9 mouse cellular contexts compared by ENCODE assay signal in genomic region chr4:111597249-111597661, GRCm38 (mm10).
DNase-seq lines count a peak whose midpoint lies in the region; ATAC-seq lines count a peak whose summit lies in the region.
"Had no signal": no experiment of that assay in that cellular context is flagged by ENCODE, and none has a peak within 500 bp of the region (broad histone marks: within the 10 kb centered on the region; RNA-seq: fewer than 3 reads in every experiment).

No protein-coding gene starts in this region.

- H3K4me2 ChIP-seq in hindbrain, embryonic 12.5 days (replicated peaks), result no peak overlapping the region
- H3K4me2 ChIP-seq in lung, embryonic 15.5 days, result no peak overlapping the region
- H3K4me2 ChIP-seq: embryonic facial prominence, embryonic 12.5 days had no signal

- H3K4me1 ChIP-seq in hindbrain, embryonic 12.5 days, result no peaks in the 10 kb centered on the region
- H3K4me1 ChIP-seq in hindbrain, embryonic 10.5 days (replicated peaks), result no peaks in the 10 kb centered on the region
- peaks cover 6% of the 10 kb centered on the region; the same call in 1 of the 2 replicates for H3K4me1 ChIP-seq in lung, embryonic 15.5 days
- H3K4me1 ChIP-seq: embryonic facial prominence, embryonic 12.5 days had no signal

- peak; percentile 74 for ATAC-seq in hindbrain, embryonic 12.5 days (ENCODE audit: low FRiP score)
- 0 out of 2 replicates have a peak, but pooled peaks have one; percentile 52 for ATAC-seq in lung, embryonic 15.5 days (ENCODE audit: borderline replicate concordance, extremely low read depth, low FRiP score, low TSS enrichment)

- intact Hi-C loops in heart, postnatal 10 days (cut with DNase I), result no loop called here

- H3K9me3 ChIP-seq in hindbrain, embryonic 12.5 days (replicated peaks), result no peaks in the 10 kb centered on the region
- H3K9me3 ChIP-seq in hindbrain, embryonic 10.5 days, result no peaks in the 10 kb centered on the region
- no peaks in the 10 kb centered on the region for H3K9me3 ChIP-seq in lung, embryonic 15.5 days
- H3K9me3 ChIP-seq: embryonic facial prominence, embryonic 12.5 days had no signal

- H3K27ac ChIP-seq in hindbrain, embryonic 12.5 days, result no peak overlapping the region
- no peak overlapping the region for H3K27ac ChIP-seq in hindbrain, embryonic 10.5 days
- H3K27ac ChIP-seq in lung, embryonic 15.5 days, result 0 out of 2 replicates have a peak overlapping the region, but pooled peaks have one; percentile 24
- H3K27ac ChIP-seq: embryonic facial prominence, embryonic 12.5 days had no signal

- no peak overlapping the region for H3K4me3 ChIP-seq in hindbrain, embryonic 12.5 days
- H3K4me3 ChIP-seq in hindbrain, embryonic 10.5 days, result no peak overlapping the region
- H3K4me3 ChIP-seq in lung, embryonic 15.5 days, result no peak overlapping the region
- H3K4me3 ChIP-seq: embryonic facial prominence, embryonic 12.5 days had no signal

- no peak overlapping the region for H3K9ac ChIP-seq in hindbrain, embryonic 12.5 days
- no peak overlapping the region for H3K9ac ChIP-seq in lung, embryonic 15.5 days
- H3K9ac ChIP-seq: embryonic facial prominence, embryonic 12.5 days had no signal

- H3K27me3 ChIP-seq in hindbrain, embryonic 12.5 days, result no peaks in the 10 kb centered on the region
- H3K27me3 ChIP-seq in hindbrain, embryonic 10.5 days (ENCODE audit: insufficient read depth, poor library complexity, severe bottlenecking), result no peaks in the 10 kb centered on the region
- no peaks in the 10 kb centered on the region for H3K27me3 ChIP-seq in lung, embryonic 15.5 days
- H3K27me3 ChIP-seq: embryonic facial prominence, embryonic 12.5 days had no signal

- DNase-seq in hindbrain, embryonic 10.5 days (ENCODE audit: low spot score), result no peak
- peak; percentile 67 for DNase-seq in brain, embryonic 18.5 days (ENCODE audit: low read depth, low spot score)
- DNase-seq in heart, postnatal 10 days, result peak; percentile 52 to 65
- DNase-seq in right cerebral cortex, postnatal 25 days, result peak; percentile 22
- no peak for DNase-seq in spleen, adult 12 weeks (ENCODE audit: low spot score)
- DNase-seq in urinary bladder, postnatal 36 days (ENCODE audit: low spot score in 2 of 2), result no peak

- no peaks in the 10 kb centered on the region for H3K36me3 ChIP-seq in hindbrain, embryonic 12.5 days
- H3K36me3 ChIP-seq in hindbrain, embryonic 10.5 days, result no peaks in the 10 kb centered on the region
- no peaks in the 10 kb centered on the region for H3K36me3 ChIP-seq in lung, embryonic 15.5 days
- H3K36me3 ChIP-seq: embryonic facial prominence, embryonic 12.5 days had no signal

- 79% methylated on average over 2 of the region's 2 CpGs for WGBS in hindbrain, embryonic 12.5 days
- 92% methylated on average over 2 of the region's 2 CpGs for WGBS in hindbrain, embryonic 10.5 days
- 67% methylated on average over 2 of the region's 2 CpGs for WGBS in lung, embryonic 15.5 days

Comparison
In these comparisons a context has a peak if more than half of its experiments do, and no peak if none do; other contexts are left out.
1. DNase-seq: peak in brain, embryonic 18.5 days (single experiment), heart, postnatal 10 days (2 of 2) and right cerebral cortex, postnatal 25 days (single experiment); none in hindbrain, embryonic 10.5 days (single experiment), spleen, adult 12 weeks (single experiment) and urinary bladder, postnatal 36 days (0 of 2).